Mouse (Mus musculus) lung, embryonic 14.5 days (tissue): ENCODE measurements around the gene Dnajc11. TPM values are rescaled to one million over a fixed set of nuclear protein-coding genes. Genes with fewer than 3 reads are reported as not detected.

ENCODE experiments used
- ATAC-seq: fragments of 200-750 bp; cut with Nextera tagmentation; 2 replicates; pipeline ENCODE4 v1.8.0; 2017; ENCODE audit warnings: mild to moderate bottlenecking, moderate TSS enrichment, moderate library complexity; ENCODE audit not compliant: insufficient read depth
- DNase-seq: peaks from one replicate; pipeline ENCODE4 v3.0.0-alpha.2; 2015
- H3K27ac ChIP-seq: fragments of 300-500 bp; sonication (generic); 2 replicates; pipeline ENCODE4 v1.5.1; 2014; ENCODE audit warnings: low read depth, mild to moderate bottlenecking, moderate library complexity
- H3K27me3 ChIP-seq: fragments of 300-500 bp; sonication (generic); 2 replicates; pipeline ENCODE4 v1.6.1; 2014; ENCODE audit warnings: low read length, control low read depth; ENCODE audit not compliant: insufficient read depth
- H3K36me3 ChIP-seq: fragments of 300-500 bp; sonication (generic); 2 replicates; pipeline ENCODE4 v1.6.1; 2014; ENCODE audit warnings: control low read depth; ENCODE audit not compliant: insufficient read depth
- H3K4me1 ChIP-seq: fragments of 300-500 bp; sonication (generic); 2 replicates; pipeline ENCODE4 v1.6.1; 2014; ENCODE audit warnings: antibody characterized with exemption, control low read depth; ENCODE audit not compliant: insufficient read depth
- H3K4me2 ChIP-seq: fragments of 300-500 bp; sonication (generic); 2 replicates; pipeline ENCODE4 v1.6.1; 2014; ENCODE audit warnings: mild to moderate bottlenecking
- H3K4me3 ChIP-seq: fragments of 300-500 bp; sonication (generic); 2 replicates; pipeline ENCODE4 v1.5.1; 2014; ENCODE audit warnings: low read depth, low read length
- H3K9ac ChIP-seq: fragments of 300-500 bp; sonication (generic); 2 replicates; pipeline ENCODE4 v1.6.1; 2014
- H3K9me3 ChIP-seq: fragments of 300-500 bp; sonication (generic); 2 replicates; pipeline ENCODE4 v1.6.1; 2016; ENCODE audit warnings: low read depth, low read length, control low read depth
- CTCF ChIP-seq: IDR thresholded peaks from 2 replicates; pipeline ENCODE4 v1.5.1; 2016; ENCODE audit warnings: antibody characterized with exemption, low read depth
- WGBS: fragments of 180-500 bp; shearing (Covaris S2); extraction: QIAGEN DNeasy Blood & Tissue Kit; methylation state at CpG from one replicate; pipeline ENCODE4 v1.1.7; 2014; 5-methylcytosine and 5-hydroxymethylcytosine counted together
- polyA plus RNA-seq: library from polyadenylated mRNA; unstranded; fragments of >200 nt; fragmentation: Nextera tagmentation; extraction: Ambion mirVana; gene quantifications from 2 replicates; pipeline ENCODE4 v1.2.1, GENCODE M21; 2014

Dnajc11 gene
- polyA plus RNA-seq, 1 experiment from 2014 or later = 65.9 TPM

GRCm38 (mm10) chr4:151899707-151900384 is 33.6 kb upstream of the Dnajc11 start:
- whole genome bisulfite sequencing = 69% methylated on average over 11 of the region's 11 CpGs
- Histone ChIP-seq H3K9ac (no peak overlapping the region), H3K27me3 (no peaks in the 10 kb centered on the region), H3K4me2 (no peak overlapping the region), H3K4me3 (no peak overlapping the region), H3K27ac (no peak overlapping the region), H3K36me3 (no peaks in the 10 kb centered on the region), H3K4me1 (peaks cover 6% of the 10 kb centered on the region; the same call in 1 of the 2 replicates), H3K9me3 (0 out of 2 replicates have a peak, but pooled peaks cover 4% of the 10 kb centered on the region)
- TF ChIP-seq CTCF = peak; percentile 38
- DNase-seq = peak; percentile 15
- no peak for ATAC-seq

- WGBS = 73% methylated on average over 6 of the region's 6 CpGs
- TF ChIP-seq CTCF = no peak
Observed at GRCm38 (mm10) chr4:151900735-151901134, 32.8 kb upstream of the Dnajc11 start.

GRCm38 (mm10) chr4:151901422-151901821 is 32.1 kb upstream of the Dnajc11 start:
- Histone ChIP-seq H3K36me3 (no peaks in the 10 kb centered on the region), H3K4me2 (no peak overlapping the region), H3K9ac (no peak overlapping the region), H3K4me3 (no peak overlapping the region), H3K27ac (no peak overlapping the region), H3K4me1 (peaks cover 6% of the 10 kb centered on the region; the same call in 1 of the 2 replicates), H3K9me3 (no peaks in the 10 kb centered on the region), H3K27me3 (no peaks in the 10 kb centered on the region)
- WGBS = 44% methylated on average over 11 of the region's 11 CpGs
- TF ChIP-seq CTCF = peak; percentile 18
- ATAC-seq = no peak
- DNase-seq = no peak

More at GRCm38 (mm10) chr4:151900735-151901134, 32.8 kb upstream of the Dnajc11 start:
- ATAC-seq (no peak), DNase-seq (no peak)
- Histone ChIP-seq H3K27ac (no peak overlapping the region), H3K4me1 (peaks cover 6% of the 10 kb centered on the region; the same call in 1 of the 2 replicates), H3K4me3 (no peak overlapping the region), H3K36me3 (no peaks in the 10 kb centered on the region), H3K27me3 (no peaks in the 10 kb centered on the region), H3K9ac (no peak overlapping the region), H3K4me2 (no peak overlapping the region), H3K9me3 (0 out of 2 replicates have a peak, but pooled peaks cover 1% of the 10 kb centered on the region)

GRCm38 (mm10) chr4:151902046-151902688 is 31.3 kb upstream of the Dnajc11 start:
- Histone ChIP-seq H3K4me3 (no peak overlapping the region), H3K9ac (no peak overlapping the region), H3K4me1 (peaks cover 6% of the 10 kb centered on the region; the same call in 1 of the 2 replicates), H3K9me3 (no peaks in the 10 kb centered on the region), H3K36me3 (no peaks in the 10 kb centered on the region), H3K27me3 (no peaks in the 10 kb centered on the region; the same call in 1 of the 2 replicates), H3K4me2 (no peak overlapping the region), H3K27ac (no peak overlapping the region)
- ATAC-seq = no peak
- WGBS = 72% methylated on average over 17 of the region's 17 CpGs
- no peak for DNase-seq
- no peak for TF ChIP-seq CTCF

GRCm38 (mm10) chr4:151902689-151903241 is 30.7 kb upstream of the Dnajc11 start:
- Histone ChIP-seq H3K9ac (no peak overlapping the region), H3K4me1 (peaks cover 6% of the 10 kb centered on the region; the same call in 1 of the 2 replicates), H3K27me3 (no peaks in the 10 kb centered on the region; the same call in 1 of the 2 replicates), H3K4me2 (no peak overlapping the region), H3K4me3 (no peak overlapping the region), H3K9me3 (no peaks in the 10 kb centered on the region), H3K36me3 (no peaks in the 10 kb centered on the region), H3K27ac (no peak overlapping the region)
- WGBS = 37% methylated on average over 14 of the region's 14 CpGs
- ATAC-seq (peak; percentile 65), DNase-seq (peak; percentile 18)
- no peak for TF ChIP-seq CTCF

GRCm38 (mm10) chr4:151904098-151904497 is 29.4 kb upstream of the Dnajc11 start:
- no peak overlapping the region for H3K4me3 ChIP-seq
- H3K4me2 ChIP-seq = no peak overlapping the region
- H3K36me3 ChIP-seq = no peaks in the 10 kb centered on the region
- peaks cover 9% of the 10 kb centered on the region; the same call in 1 of the 2 replicates for H3K4me1 ChIP-seq
- no peak; the same call in 1 of the 2 replicates for ATAC-seq
- peak; percentile 61 for DNase-seq
- H3K9me3 ChIP-seq = no peaks in the 10 kb centered on the region
- H3K27ac ChIP-seq = no peak overlapping the region
- 32% methylated on average over 11 of the region's 11 CpGs for WGBS
- no peaks in the 10 kb centered on the region; the same call in 1 of the 2 replicates for H3K27me3 ChIP-seq
- H3K9ac ChIP-seq = no peak overlapping the region
- no peak for TF ChIP-seq CTCF

- no peaks in the 10 kb centered on the region; the same call in 1 of the 2 replicates for H3K27me3 ChIP-seq
- no peak overlapping the region for H3K4me3 ChIP-seq
- no peak overlapping the region for H3K9ac ChIP-seq
- no peaks in the 10 kb centered on the region for H3K36me3 ChIP-seq
- DNase-seq (no peak), ATAC-seq (no peak)
- no peak overlapping the region for H3K4me2 ChIP-seq
- H3K9me3 ChIP-seq = no peaks in the 10 kb centered on the region
- no peak for TF ChIP-seq CTCF
- WGBS = 80% methylated on average over 4 of the region's 4 CpGs
- H3K27ac ChIP-seq = no peak overlapping the region
- H3K4me1 ChIP-seq = peaks cover 9% of the 10 kb centered on the region; the same call in 1 of the 2 replicates
Observed at GRCm38 (mm10) chr4:151905621-151906020, 27.9 kb upstream of the Dnajc11 start.
